In genomic region chr9:92147555-92148248, GRCm38 (mm10) we compare ENCODE assay signal across 9 mouse cellular contexts. TPM values are rescaled to one million over a fixed set of nuclear protein-coding genes. Genes with fewer than 3 reads are reported as not detected.
A peak's percentile ranks its signal among the peaks of the same experiment; 100 is the strongest.
DNase-seq lines count a peak whose midpoint lies in the region; ATAC-seq and TF ChIP-seq lines count a peak whose summit lies in the region.
"Had no signal": no experiment of that assay in that cellular context is flagged by ENCODE, and none has a peak within 500 bp of the region (broad histone marks: within the 10 kb centered on the region; RNA-seq: fewer than 3 reads in every experiment).

No protein-coding gene starts in this region.

- intact Hi-C loops in left cerebral cortex, postnatal 36 days (cut with DNase I), result loop anchor here (1.0 to 10.0 kb wide), 3 partner anchors 60 to 727 kb away; no protein-coding TSS in a partner anchor

- in situ Hi-C loops in ES-E14 (cut with MboI; ENCODE audit: low sequenced_read_pairs in 2 of 2, unreplicated experiment in 2 of 2), result no loop called here

- TF ChIP-seq POLR2A in kidney, adult 2 months (IDR thresholded peaks at IDR 0.05; ENCODE audit: low read depth, low read length), result no peak

- H3K9me3 ChIP-seq in ES-E14 (ENCODE audit: control insufficient read depth, insufficient read depth, low read depth, low read length), result no peaks in the 10 kb centered on the region
- H3K9me3 ChIP-seq in intestine, embryonic 16.5 days (ENCODE audit: control insufficient read depth, low read length), result no peaks in the 10 kb centered on the region
- H3K9me3 ChIP-seq in neural tube, embryonic 13.5 days, result no peaks in the 10 kb centered on the region
- H3K9me3 ChIP-seq: stomach, embryonic 15.5 days had no signal

- no peaks in the 10 kb centered on the region for H3K27me3 ChIP-seq in kidney, adult 2 months (replicated peaks; ENCODE audit: control insufficient read depth, insufficient read depth, low read length)
- no peaks in the 10 kb centered on the region for H3K27me3 ChIP-seq in intestine, embryonic 16.5 days (replicated peaks; ENCODE audit: control insufficient read depth, insufficient read depth, low read length)
- no peaks in the 10 kb centered on the region for H3K27me3 ChIP-seq in neural tube, embryonic 13.5 days
- H3K27me3 ChIP-seq: stomach, embryonic 15.5 days had no signal

- no peaks in the 10 kb centered on the region for H3K4me1 ChIP-seq in kidney, adult 2 months (ENCODE audit: control insufficient read depth, insufficient read depth, low read length)
- no peaks in the 10 kb centered on the region for H3K4me1 ChIP-seq in ES-E14 (ENCODE audit: control insufficient read depth in 2 of 2, insufficient read depth in 2 of 2, low read length in 2 of 2, poor library complexity in 1 of 2)
- no peaks in the 10 kb centered on the region for H3K4me1 ChIP-seq in intestine, embryonic 16.5 days (ENCODE audit: control insufficient read depth, insufficient read depth, low read length)
- no peaks in the 10 kb centered on the region for H3K4me1 ChIP-seq in neural tube, embryonic 13.5 days (replicated peaks)
- H3K4me1 ChIP-seq: stomach, embryonic 15.5 days had no signal

- DNase-seq in kidney, adult 2 months, result peak; percentile 45
- DNase-seq in kidney, adult 18-20 months, result no peak
- peak; percentile 17 for DNase-seq in ES-E14 (ENCODE audit: low read depth, low spot score)
- DNase-seq in thymus, postnatal 4 days, result no peak
- DNase-seq in left cerebral cortex, postnatal 36 days (ENCODE audit: low spot score in 2 of 2), result no peak

- H3K36me3 ChIP-seq in kidney, adult 2 months (ENCODE audit: control insufficient read depth, insufficient read depth, low read length), result no peaks in the 10 kb centered on the region
- no peaks in the 10 kb centered on the region for H3K36me3 ChIP-seq in ES-E14 (ENCODE audit: control insufficient read depth, insufficient read depth, low read length, poor library complexity, severe bottlenecking)
- H3K36me3 ChIP-seq in intestine, embryonic 16.5 days (ENCODE audit: control insufficient read depth, insufficient read depth, low read length), result no peaks in the 10 kb centered on the region
- no peaks in the 10 kb centered on the region for H3K36me3 ChIP-seq in neural tube, embryonic 13.5 days
- H3K36me3 ChIP-seq: stomach, embryonic 15.5 days had no signal

- 0 out of 2 replicates have a peak, but pooled peaks have one; percentile 10 for TF ChIP-seq CTCF in kidney, adult 2 months (conservative IDR thresholded peaks at IDR 0.05; ENCODE audit: insufficient read depth, insufficient read length, low read depth, low read length)

- peak; percentile 97 for ATAC-seq in common myeloid progenitor, adult 5-6 weeks (replicated peaks; ENCODE audit: low read depth, poor library complexity, severe bottlenecking)
- peak; percentile 63; the same call in 1 of the 2 replicates for ATAC-seq in intestine, embryonic 16.5 days
- peak; percentile 56 for ATAC-seq in neural tube, embryonic 13.5 days (ENCODE audit: low read depth)

- no peak overlapping the region for H3K4me3 ChIP-seq in kidney, adult 2 months (ENCODE audit: insufficient read depth, low read depth, low read length)
- H3K4me3 ChIP-seq in ES-E14 (ENCODE audit: insufficient read depth in 1 of 2, low read depth in 1 of 2, low read length in 2 of 2, poor library complexity in 1 of 2, severe bottlenecking in 1 of 2), result no peak overlapping the region
- no peak overlapping the region for H3K4me3 ChIP-seq in intestine, embryonic 16.5 days (ENCODE audit: low read length)
- no peak overlapping the region for H3K4me3 ChIP-seq in neural tube, embryonic 13.5 days
- H3K4me3 ChIP-seq: stomach, embryonic 15.5 days had no signal

- H3K27ac ChIP-seq in kidney, adult 2 months (ENCODE audit: insufficient read depth, low read depth, low read length), result no peak overlapping the region
- H3K27ac ChIP-seq in ES-E14 (ENCODE audit: insufficient read depth, low read depth, low read length, poor library complexity, severe bottlenecking), result no peak overlapping the region
- H3K27ac ChIP-seq in intestine, embryonic 16.5 days (ENCODE audit: low read length), result no peak overlapping the region
- H3K27ac ChIP-seq in neural tube, embryonic 13.5 days (replicated peaks), result no peak overlapping the region
- H3K27ac ChIP-seq: stomach, embryonic 15.5 days had no signal

- no peak overlapping the region for H3K9ac ChIP-seq in ES-E14 (ENCODE audit: insufficient read depth, low read depth, low read length, poor library complexity, severe bottlenecking)
- no peak overlapping the region for H3K9ac ChIP-seq in intestine, embryonic 16.5 days (ENCODE audit: low read depth, low read length)
- H3K9ac ChIP-seq in neural tube, embryonic 13.5 days, result no peak overlapping the region
- H3K9ac ChIP-seq: stomach, embryonic 15.5 days had no signal

- 18% methylated on average over 7 of the region's 7 CpGs for WGBS in kidney, adult 2 months
- 20% methylated on average over 7 of the region's 7 CpGs for WGBS in intestine, embryonic 16.5 days
- 17% methylated on average over 7 of the region's 7 CpGs for WGBS in neural tube, embryonic 13.5 days

- H3K4me2 ChIP-seq in intestine, embryonic 16.5 days (ENCODE audit: low read depth, low read length), result no peak overlapping the region
- H3K4me2 ChIP-seq in neural tube, embryonic 13.5 days, result no peak overlapping the region
- H3K4me2 ChIP-seq: stomach, embryonic 15.5 days had no signal

TF ChIP-seq in ES-E14, 5 proteins besides CTCF, POLR2A, EP300 and RAD21:
- no peak for TF ChIP-seq MAFK (IDR thresholded peaks at IDR 0.05; ENCODE audit: insufficient read depth, low read depth, low read length)
- TF ChIP-seq ZC3H11A (IDR thresholded peaks at IDR 0.05; ENCODE audit: borderline replicate concordance, low read depth, low read length), result peak; percentile 62; the same call in 1 of the 2 replicates
TF ChIP-seq in ES-E14: peak in this region for 1.

RNA-seq across cellular contexts. Expression of gene Plscr5, which starts 45.0 kb away (rescaled TPM):
- polyA plus RNA-seq in kidney, adult 2 months (2012; rRNA removed), result not detected in 2 replicates
- not detected in 2 replicates for total RNA-seq in ES-E14 (2012; rRNA removed)
- total RNA-seq in common myeloid progenitor, adult 5-6 weeks (2017), result not detected in 2 replicates
- not detected in 2 replicates for polyA plus RNA-seq in intestine, embryonic 16.5 days (2015; fragmentation: Nextera tagmentation; extraction: Ambion mirVana)
- 0.84 and 1.2 TPM in 2 replicates for polyA plus RNA-seq in neural tube, embryonic 13.5 days (2015; fragmentation: Nextera tagmentation; extraction: Ambion mirVana)
- total RNA-seq in left cerebral cortex, postnatal 36 days (2021), result not detected
- polyA plus RNA-seq: stomach, embryonic 15.5 days had no signal

Comparison
In these comparisons a context has a peak if more than half of its experiments do, and no peak if none do; other contexts are left out.
1. DNase-seq: peak in kidney, adult 2 months (single experiment) and ES-E14 (single experiment); none in kidney, adult 18-20 months (single experiment), thymus, postnatal 4 days (single experiment) and left cerebral cortex, postnatal 36 days (0 of 2).
2. Peak in every context shown above with its lines, with median percentiles within 50 percentile points of each other: ATAC-seq.